Mouse (Mus musculus) frontal cortex, postnatal 14 days (tissue): ENCODE data around the gene Erlin1.

Experiments
- DNase-seq, 2 experiments: peaks; one replicate each; pipeline ENCODE4 v3.0.0; 2022; ENCODE audit warnings: low spot score in 2 of 2

Gene Erlin1

GRCm38 (mm10) chr19:44069121-44069913 lies at the start of gene Erlin1:
TSS of gene Erlin1 (minus strand) at chr19:44069785.
- DNase-seq = peak; percentile 76 to 87

DNA sequence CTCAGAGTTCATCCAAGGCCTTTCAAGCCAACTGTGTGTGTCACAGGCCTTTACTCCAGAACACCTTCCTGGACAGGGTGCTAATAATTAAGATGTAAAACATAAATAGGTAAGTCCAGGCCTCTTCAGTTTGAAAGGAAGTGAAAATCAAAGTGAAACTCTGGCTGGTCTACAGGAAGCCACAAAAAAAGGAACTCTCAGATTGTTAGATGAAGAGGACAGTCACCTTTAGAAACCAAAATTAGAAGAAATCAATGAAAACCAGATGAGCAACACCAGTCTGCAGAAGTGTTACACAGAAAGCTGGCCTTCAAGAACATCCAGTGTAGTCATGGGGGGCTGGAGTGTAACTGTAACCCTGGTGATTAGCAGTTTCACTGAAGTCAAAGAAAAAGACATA lies 48.2 kb upstream of the Erlin1 start:
- DNase-seq = no peak

DNA sequence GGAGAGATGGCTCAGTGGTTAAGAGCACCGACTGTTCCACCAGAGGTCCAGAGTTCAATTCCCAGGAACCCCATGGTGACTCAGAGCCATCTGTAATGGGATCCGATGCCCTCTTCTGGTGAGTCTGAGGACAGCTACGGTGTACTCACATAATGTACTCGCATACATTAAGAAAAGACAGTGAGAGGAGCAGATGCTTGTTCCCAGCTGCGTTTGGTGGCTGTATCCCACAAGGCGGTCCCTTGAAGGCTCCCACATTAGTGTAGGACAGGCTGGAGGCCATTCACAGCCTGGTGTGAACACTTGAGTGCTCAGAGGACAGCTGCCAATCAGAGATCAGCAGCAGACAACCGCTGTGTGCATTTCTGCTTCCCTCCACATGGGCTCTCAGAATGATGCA lies 42.1 kb upstream of the Erlin1 start:
- DNase-seq = no peak

GRCm38 (mm10) chr19:44110356-44110755 lies 40.8 kb upstream of the Erlin1 start:
- no peak for DNase-seq

DNA sequence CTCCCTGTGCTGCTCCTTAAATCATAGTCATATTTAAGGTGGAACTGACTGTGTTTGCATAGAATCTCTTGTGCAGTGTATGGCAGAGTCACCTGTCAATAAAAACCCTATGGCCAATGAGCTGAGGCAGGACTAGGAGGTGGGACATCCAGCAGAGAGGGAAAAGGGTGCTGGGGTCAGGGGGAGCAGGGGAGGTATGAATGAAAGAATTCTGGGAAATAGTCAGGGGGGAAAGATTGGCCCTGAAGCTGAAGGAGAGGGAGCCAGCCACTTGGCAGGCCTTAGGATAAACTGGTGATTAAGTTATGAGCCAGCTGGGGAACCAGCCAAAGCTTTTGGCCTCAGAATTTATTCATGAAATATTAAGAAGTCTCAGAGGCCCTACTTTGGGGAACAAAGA lies 39.4 kb upstream of the Erlin1 start:
- no peak for DNase-seq

GRCm38 (mm10) chr19:44107661-44108521 lies 38.3 kb upstream of the Erlin1 start:
- DNase-seq = no peak

DNA sequence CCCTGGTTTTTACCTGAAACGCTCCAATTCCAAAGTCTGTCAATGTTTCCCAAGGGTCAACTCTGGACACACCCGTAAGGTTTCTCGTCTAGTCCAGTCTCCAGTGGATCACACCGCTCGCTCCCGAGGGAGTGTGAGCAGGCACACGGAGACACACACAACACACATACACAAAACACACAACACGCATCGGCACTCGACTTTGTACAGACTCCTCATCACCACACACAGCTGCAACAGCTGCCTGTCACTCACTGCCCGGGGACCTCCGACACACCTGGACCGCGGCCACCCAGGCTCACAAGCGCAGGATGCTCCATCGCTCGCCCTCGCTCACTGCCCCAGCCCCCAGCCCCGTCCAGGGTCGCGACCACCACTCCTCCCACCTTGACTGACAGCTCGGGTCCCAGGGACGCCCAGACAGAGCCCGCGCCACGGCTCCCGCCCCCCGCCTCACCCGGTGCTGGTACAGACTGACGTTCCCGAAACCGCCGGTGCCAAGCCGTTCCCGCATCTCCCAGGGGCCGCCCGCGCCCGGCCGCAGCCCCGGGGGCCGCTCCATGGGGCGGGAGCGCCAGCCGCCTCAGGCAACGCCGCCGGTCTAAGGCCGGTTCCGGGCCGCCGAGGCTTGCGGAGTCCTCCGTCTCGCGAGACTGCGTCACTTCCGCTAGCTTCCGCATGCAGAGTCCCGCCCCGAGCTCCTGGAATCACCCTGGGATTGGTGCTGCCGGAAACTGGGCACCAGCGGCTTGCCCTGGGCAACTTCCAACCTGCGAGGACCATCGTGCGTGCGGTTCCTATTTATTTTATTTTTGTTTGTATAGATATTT lies 37.5 kb upstream of the Erlin1 start, which contains the start of gene Chuk:
Chuk (minus strand) TSS at position 650 of the 830 bp plus-strand sequence.
- DNase-seq = peak; percentile 85 to 92

DNA sequence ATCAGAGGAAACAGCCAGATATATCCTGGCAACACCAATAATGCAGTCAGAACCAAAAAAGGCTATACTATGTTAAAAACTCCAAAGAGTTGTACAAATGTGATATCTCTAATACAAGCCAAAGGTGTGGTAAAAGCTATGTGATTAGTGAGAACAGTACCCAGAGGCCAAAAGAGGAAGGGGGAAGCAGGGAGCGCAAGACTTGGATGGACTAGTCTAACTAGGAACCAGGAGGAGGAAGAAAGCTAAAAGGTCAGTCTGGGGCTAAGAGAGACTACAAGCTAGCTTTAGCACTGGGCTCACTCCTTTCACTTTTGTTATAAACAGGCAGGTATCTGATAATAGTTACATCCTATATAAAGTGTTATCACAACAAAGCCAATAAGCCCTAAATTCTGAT lies 34.8 kb upstream of the Erlin1 start:
- no peak for DNase-seq

- DNase-seq = no peak
Measured at GRCm38 (mm10) chr19:44103001-44103400, 33.4 kb upstream of the Erlin1 start.

DNA sequence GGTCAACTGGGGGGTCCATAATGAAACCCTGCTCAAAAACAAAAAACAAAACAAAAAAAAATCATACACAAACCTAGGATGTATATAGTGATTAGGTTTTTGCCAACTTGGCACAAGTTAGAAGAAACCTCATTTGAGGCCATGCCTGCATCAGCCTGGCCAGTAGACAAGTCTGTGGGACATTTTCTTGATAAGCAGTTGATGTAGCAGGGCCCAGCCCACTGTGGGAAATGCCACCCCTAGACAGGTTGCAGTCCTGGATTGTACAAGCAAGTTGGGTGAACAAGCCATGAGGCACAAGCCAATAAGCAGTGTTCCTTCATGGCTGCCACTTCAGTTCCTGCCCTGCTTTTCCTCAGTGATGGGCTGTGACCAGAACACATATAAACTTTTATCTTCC lies 31.3 kb upstream of the Erlin1 start:
- no peak for DNase-seq

GRCm38 (mm10) chr19:44086278-44086677 lies 16.7 kb upstream of the Erlin1 start:
- no peak for DNase-seq

DNA sequence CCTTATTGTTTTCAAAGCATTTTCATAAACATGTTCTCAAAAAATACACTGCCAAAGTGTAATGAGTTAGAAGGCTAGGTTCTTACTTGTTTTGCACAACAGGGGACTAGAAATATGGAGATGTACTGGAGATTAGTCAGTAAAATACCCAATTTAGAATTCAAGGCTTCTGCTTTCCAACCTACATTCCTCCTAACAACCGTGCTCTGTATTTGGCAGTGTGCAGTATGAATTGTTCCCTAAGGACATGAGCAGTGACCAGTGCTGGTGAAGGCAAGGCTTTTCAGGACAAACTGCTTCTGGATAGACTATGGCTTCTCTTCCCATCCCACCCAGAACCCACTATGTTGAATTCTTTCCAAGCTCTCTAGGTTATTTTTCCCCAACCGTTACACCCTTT lies 11.3 kb upstream of the Erlin1 start:
- no peak for DNase-seq

- DNase-seq = no peak
Measured at GRCm38 (mm10) chr19:44080023-44080422, 10.4 kb upstream of the Erlin1 start.

DNA sequence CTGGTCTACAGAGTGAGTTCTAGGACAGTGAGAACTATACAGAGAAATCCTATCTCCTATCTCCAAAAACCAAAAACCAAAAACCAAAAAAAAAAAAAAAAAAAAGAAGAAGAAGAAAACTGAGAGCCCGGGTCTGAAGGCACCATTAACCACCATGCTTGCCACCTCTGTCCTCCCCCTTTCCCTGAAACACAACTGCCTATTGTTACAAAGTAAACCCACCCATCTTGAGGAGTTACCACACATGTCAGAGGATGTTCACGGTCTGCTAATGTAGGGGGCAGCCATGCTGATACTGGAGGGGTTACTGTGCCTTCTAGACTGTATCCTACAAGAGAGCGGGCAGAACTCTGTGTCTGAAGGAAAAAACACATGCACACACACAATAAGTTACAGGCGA lies 7.4 kb upstream of the Erlin1 start:
- DNase-seq = no peak

DNA sequence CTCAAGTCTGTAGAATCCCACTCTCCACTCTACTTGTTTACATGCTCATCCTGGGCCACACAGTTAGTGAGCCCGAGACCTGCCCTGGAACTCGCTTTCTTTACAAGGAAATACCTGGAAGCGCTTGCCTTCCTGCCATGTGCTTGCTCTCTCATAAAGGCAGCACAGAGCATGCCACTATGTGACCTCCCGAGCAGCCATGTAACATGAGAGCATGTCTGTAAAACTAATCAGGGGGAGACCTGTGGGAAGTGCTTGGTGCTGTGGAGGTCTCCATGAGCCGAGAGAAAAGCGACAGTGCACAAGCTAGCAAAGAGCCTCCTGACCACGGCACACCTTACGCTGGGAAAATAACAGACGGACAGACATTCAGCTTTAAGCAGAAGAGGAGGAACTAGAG lies 6.9 kb upstream of the Erlin1 start:
- DNase-seq = no peak

GRCm38 (mm10) chr19:44074986-44075385 lies 5.4 kb upstream of the Erlin1 start:
- DNase-seq = no peak

- DNase-seq = no peak
Measured at GRCm38 (mm10) chr19:44071166-44071565, 1.6 kb upstream of the Erlin1 start.

- no peak for DNase-seq
Measured at GRCm38 (mm10) chr19:44069914-44070232, 288 bp upstream of the Erlin1 start.

- no peak for DNase-seq
Measured at GRCm38 (mm10) chr19:44068232-44068631, 1.4 kb downstream of the Erlin1 start.

DNA sequence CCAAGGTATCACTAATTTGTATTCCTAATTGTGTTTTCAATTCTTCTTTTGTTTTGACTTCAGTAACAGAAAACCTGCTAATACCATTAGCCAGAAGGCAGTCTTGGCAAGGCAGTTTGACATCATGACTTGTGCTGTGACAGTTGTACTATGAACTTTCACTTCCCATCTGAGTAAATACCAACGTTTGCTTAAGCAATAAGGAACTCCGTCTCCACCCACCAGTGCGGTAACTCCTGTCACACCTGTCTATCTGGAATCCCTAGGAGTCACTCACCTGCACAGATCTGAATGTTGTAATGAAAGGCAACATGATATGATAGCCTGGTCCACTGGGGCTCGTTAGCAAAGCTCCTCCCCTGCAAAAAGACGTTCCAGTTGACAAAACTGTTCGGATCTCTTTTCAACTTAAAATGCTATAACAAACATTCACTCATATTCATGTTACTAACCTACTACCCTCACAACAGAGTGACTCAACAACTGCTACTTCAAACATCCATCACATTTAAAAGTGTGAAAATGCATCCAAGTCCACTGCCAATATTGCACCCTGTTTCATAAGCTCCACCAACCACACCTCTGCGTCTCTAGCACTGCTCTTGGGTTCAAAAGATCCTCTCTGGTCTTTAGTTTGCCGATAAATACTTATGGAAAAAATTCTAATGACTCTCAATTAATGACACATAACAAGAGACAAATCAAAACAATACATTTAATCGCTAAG lies 2.1 kb downstream of the Erlin1 start:
- no peak for DNase-seq

GRCm38 (mm10) chr19:44064734-44065133 lies 4.9 kb downstream of the Erlin1 start:
- no peak for DNase-seq
